Mouse (Mus musculus) small intestine, adult 2 months (tissue): Measurements from ENCODE around the gene Pdcd11. TPM values are rescaled to one million over a fixed set of nuclear protein-coding genes. Genes with fewer than 3 reads are reported as not detected.

ENCODE experiments used
- H3K27ac ChIP-seq: fragments of 200-500 bp; 2 replicates; pipeline ENCODE4 v1.5.1; 2012; ENCODE audit warnings: low read depth, low read length, control low read depth, inconsistent platforms; ENCODE audit not compliant: insufficient read depth
- H3K27me3 ChIP-seq: fragments of 200-500 bp; 2 replicates; pipeline ENCODE4 v1.6.1; 2012; ENCODE audit warnings: mild to moderate bottlenecking, moderate library complexity, low read length, inconsistent platforms; ENCODE audit not compliant: control insufficient read depth, insufficient read depth
- H3K36me3 ChIP-seq: fragments of 200-500 bp; 2 replicates; pipeline ENCODE4 v1.6.1; 2012; ENCODE audit warnings: mild to moderate bottlenecking, low read length, control low read depth, inconsistent platforms; ENCODE audit not compliant: control insufficient read depth, insufficient read depth
- H3K4me1 ChIP-seq: fragments of 200-500 bp; 2 replicates; pipeline ENCODE4 v1.6.1; 2012; ENCODE audit warnings: low read length, inconsistent platforms, mixed read lengths; ENCODE audit not compliant: control insufficient read depth, insufficient read depth, insufficient read length
- H3K4me3 ChIP-seq: fragments of 200-500 bp; 2 replicates; pipeline ENCODE4 v1.5.1; 2012; ENCODE audit warnings: low read depth, mild to moderate bottlenecking, control low read depth, inconsistent platforms, low read length, moderate library complexity
- CTCF ChIP-seq: fragments of 200-500 bp; IDR thresholded peaks from 2 replicates; pipeline ENCODE4 v1.5.1; 2012; ENCODE audit warnings: low read depth, mild to moderate bottlenecking, control low read depth, inconsistent platforms, low read length, moderate library complexity, mixed read lengths; ENCODE audit not compliant: insufficient replicate concordance, insufficient read length; ENCODE audit errors: extremely low read depth
- POLR2A ChIP-seq: fragments of 200-500 bp; IDR thresholded peaks from 2 replicates; pipeline ENCODE4 v1.6.1; 2012; ENCODE audit warnings: low read depth, mild to moderate bottlenecking, control low read depth, inconsistent platforms, low read length, moderate library complexity
- WGBS: fragments of 180-500 bp; shearing (Covaris S2); methylation state at CpG from one replicate; pipeline ENCODE4 v1.1.7; 2018; 5-methylcytosine and 5-hydroxymethylcytosine counted together
- polyA plus RNA-seq: library from polyadenylated mRNA; depleted of rRNA; stranded (reverse); fragments of >200 nt; gene quantifications from 2 replicates; pipeline ENCODE4 v1.2.3, GENCODE M21; 2012

Pdcd11 gene
- polyA plus RNA-seq, 1 experiment, result 4.3 TPM

DNA sequence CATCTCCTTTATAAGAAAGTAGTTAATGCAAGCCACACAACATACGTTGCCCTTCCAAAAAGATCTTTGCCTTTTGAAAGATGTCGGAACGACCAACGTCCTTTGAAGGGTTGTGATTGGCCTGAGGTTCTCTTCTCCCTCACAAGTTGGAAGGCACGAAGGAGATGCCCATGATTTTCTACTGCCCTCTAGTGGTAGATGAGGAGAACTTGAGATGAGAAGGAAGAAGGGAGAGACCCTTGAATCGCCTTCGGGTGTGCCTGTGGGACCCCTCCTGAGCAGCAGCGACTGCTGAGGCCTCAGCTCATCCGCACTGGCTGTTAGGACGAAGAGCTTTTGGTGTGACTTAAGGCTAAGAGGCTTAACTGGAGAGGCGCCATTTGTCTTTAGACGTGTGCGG lies 77.7 kb downstream of the Pdcd11 start:
- H3K4me1 ChIP-seq, result no peaks in the 10 kb centered on the region
- no peak overlapping the region for H3K27ac ChIP-seq
- no peaks in the 10 kb centered on the region for H3K36me3 ChIP-seq
- H3K27me3 ChIP-seq, result no peaks in the 10 kb centered on the region
- 9% methylated on average over 13 of the region's 13 CpGs for WGBS
- peak overlapping the region; percentile 23 for H3K4me3 ChIP-seq
- TF ChIP-seq CTCF (peak; percentile 59; the same call in 1 of the 2 replicates), POLR2A (no peak)

- Histone ChIP-seq H3K27me3 (no peaks in the 10 kb centered on the region), H3K27ac (no peak overlapping the region), H3K4me3 (peak overlapping the region; percentile 23), H3K36me3 (no peaks in the 10 kb centered on the region), H3K4me1 (no peaks in the 10 kb centered on the region)
- TF ChIP-seq CTCF (peak; percentile 85; the same call in 1 of the 2 replicates), POLR2A (no peak)
- 17% methylated on average over 11 of the region's 11 CpGs for WGBS
These were observed 78.3 kb downstream of the Pdcd11 start for GRCm38 (mm10) chr19:47168793-47169412.

- no peak overlapping the region for H3K4me3 ChIP-seq
- no peaks in the 10 kb centered on the region for H3K36me3 ChIP-seq
- no peak overlapping the region for H3K27ac ChIP-seq
- 0 out of 2 replicates have a peak, but pooled peaks have one; percentile 30 for TF ChIP-seq CTCF
- no peak for TF ChIP-seq POLR2A
- 31% methylated on average over 3 of the region's 3 CpGs for WGBS
- peaks cover 3% of the 10 kb centered on the region; the same call in 1 of the 2 replicates for H3K4me1 ChIP-seq
- H3K27me3 ChIP-seq, result peaks cover 13% of the 10 kb centered on the region
These were observed 83.9 kb downstream of the Pdcd11 start for GRCm38 (mm10) chr19:47174515-47174914.

- Histone ChIP-seq H3K4me3 (no peak overlapping the region), H3K4me1 (peaks cover 3% of the 10 kb centered on the region; the same call in 1 of the 2 replicates), H3K36me3 (no peaks in the 10 kb centered on the region), H3K27ac (no peak overlapping the region), H3K27me3 (peaks cover 20% of the 10 kb centered on the region)
- no peak for TF ChIP-seq POLR2A
- TF ChIP-seq CTCF, result peak; percentile 10; the same call in 1 of the 2 replicates
- WGBS, result 53% methylated on average over 2 of the region's 2 CpGs
These were observed 84.9 kb downstream of the Pdcd11 start for GRCm38 (mm10) chr19:47175472-47175871.

GRCm38 (mm10) chr19:47176916-47177505 lies 86.4 kb downstream of the Pdcd11 start:
- WGBS, result 89% methylated on average over 2 of the region's 2 CpGs

DNA sequence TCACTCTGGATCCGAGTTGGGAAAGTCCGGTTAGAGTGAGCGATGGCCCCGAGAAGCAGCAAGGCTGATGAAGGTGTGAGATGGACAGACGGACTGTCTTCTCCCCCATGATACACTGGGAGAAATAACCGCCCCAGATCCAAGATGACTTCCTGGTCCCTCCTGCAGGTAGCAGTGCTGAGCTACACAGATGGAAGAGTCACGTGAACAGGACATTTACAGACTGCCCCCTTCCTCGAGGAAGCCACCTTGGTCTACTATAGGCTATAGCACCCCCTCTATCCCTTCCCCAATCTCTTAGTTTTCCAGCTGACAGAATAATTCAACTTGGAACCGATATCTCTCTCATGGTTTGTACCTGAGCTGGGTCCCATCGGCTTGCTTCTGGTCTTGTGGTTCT lies 87.4 kb downstream of the Pdcd11 start:
- WGBS, result 24% methylated on average over 10 of the region's 10 CpGs
- peaks cover 20% of the 10 kb centered on the region for H3K27me3 ChIP-seq
- TF ChIP-seq CTCF, result 0 out of 2 replicates have a peak, but pooled peaks have one; percentile 15
- no peak for TF ChIP-seq POLR2A
- H3K4me3 ChIP-seq, result no peak overlapping the region; the same call in 1 of the 2 replicates
- H3K4me1 ChIP-seq, result peaks cover 3% of the 10 kb centered on the region; the same call in 1 of the 2 replicates
- H3K36me3 ChIP-seq, result no peaks in the 10 kb centered on the region
- no peak overlapping the region for H3K27ac ChIP-seq

More at GRCm38 (mm10) chr19:47176916-47177505, 86.4 kb downstream of the Pdcd11 start:
- no peak overlapping the region for H3K4me3 ChIP-seq
- H3K4me1 ChIP-seq, result peaks cover 3% of the 10 kb centered on the region; the same call in 1 of the 2 replicates
- peaks cover 20% of the 10 kb centered on the region for H3K27me3 ChIP-seq
- H3K36me3 ChIP-seq, result no peaks in the 10 kb centered on the region
- TF ChIP-seq POLR2A (no peak), CTCF (no peak)
- H3K27ac ChIP-seq, result no peak overlapping the region

GRCm38 (mm10) chr19:47178431-47179271 lies 88.1 kb downstream of the Pdcd11 start, which contains the start of gene Neurl1a:
TSS of gene Neurl1a (plus strand) at chr19:47178820.
- Histone ChIP-seq H3K27me3 (peaks cover 20% of the 10 kb centered on the region), H3K36me3 (no peaks in the 10 kb centered on the region), H3K4me3 (peak within 1 kb of the TSS; percentile 56), H3K4me1 (peaks cover 3% of the 10 kb centered on the region; the same call in 1 of the 2 replicates), H3K27ac (no peak within 1 kb of the TSS)
- WGBS, result 1% methylated on average over 93 of the region's 98 CpGs
- TF ChIP-seq POLR2A, result no peak
- TF ChIP-seq CTCF, result no peak
